Mouse (Mus musculus): ENCODE measurements around the gene Uba52. TPM values are rescaled to one million over a fixed set of nuclear protein-coding genes. Genes with fewer than 3 reads are reported as not detected.
A peak's percentile ranks its signal among the peaks of the same experiment; 100 is the strongest.

Uba52 gene
- polyA plus RNA-seq, 1 experiment from 2014 or later = 1,265 TPM

DNA sequence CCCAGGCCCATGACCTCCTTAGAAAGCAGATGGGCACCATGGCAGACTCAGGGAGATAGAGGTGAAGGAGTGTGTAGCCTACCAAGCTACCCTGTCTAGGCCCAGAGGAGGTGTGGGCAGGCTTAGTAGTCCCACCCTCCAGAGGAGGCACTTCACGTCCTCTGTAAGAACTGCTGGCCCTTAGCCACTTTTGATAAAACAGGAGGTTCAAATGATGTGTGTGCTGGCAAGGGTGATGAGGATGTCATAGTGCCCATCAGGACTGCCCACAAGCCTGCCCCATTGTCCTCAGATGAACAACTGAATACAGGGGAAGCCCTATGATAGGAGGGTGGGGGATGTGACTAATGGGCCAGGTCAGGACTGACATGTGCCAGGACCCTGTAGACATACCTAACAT is 42.2 kb upstream of the Uba52 start:
- Histone ChIP-seq H3K27ac (no peak overlapping the region), H3K4me1 (replicated peaks; ENCODE audit: insufficient read depth, low read length) (peaks cover 18% of the 10 kb centered on the region; the same call in 1 of the 2 replicates), H3K4me3 (replicated peaks; ENCODE audit: low read depth, low read length) (no peak overlapping the region), H3K9ac (ENCODE audit: low read depth, low read length) (no peak overlapping the region), H3K27me3 (ENCODE audit: insufficient read depth, low read length) (no peaks in the 10 kb centered on the region), H3K9me3 (replicated peaks; ENCODE audit: low read length) (no peaks in the 10 kb centered on the region), H3K36me3 (ENCODE audit: insufficient read depth, low read length) (no peaks in the 10 kb centered on the region), H3K4me2 (ENCODE audit: low read length) (no peak overlapping the region)
- DNase-seq (ENCODE audit: low spot score) = no peak
- WGBS = 34% methylated on average over 1 of the region's 1 CpGs
- ATAC-seq (replicated peaks; ENCODE audit: low FRiP score, low read depth) = no peak
- no peak for TF ChIP-seq CTCF (IDR thresholded peaks at IDR 0.05; ENCODE audit: low read depth)

DNA sequence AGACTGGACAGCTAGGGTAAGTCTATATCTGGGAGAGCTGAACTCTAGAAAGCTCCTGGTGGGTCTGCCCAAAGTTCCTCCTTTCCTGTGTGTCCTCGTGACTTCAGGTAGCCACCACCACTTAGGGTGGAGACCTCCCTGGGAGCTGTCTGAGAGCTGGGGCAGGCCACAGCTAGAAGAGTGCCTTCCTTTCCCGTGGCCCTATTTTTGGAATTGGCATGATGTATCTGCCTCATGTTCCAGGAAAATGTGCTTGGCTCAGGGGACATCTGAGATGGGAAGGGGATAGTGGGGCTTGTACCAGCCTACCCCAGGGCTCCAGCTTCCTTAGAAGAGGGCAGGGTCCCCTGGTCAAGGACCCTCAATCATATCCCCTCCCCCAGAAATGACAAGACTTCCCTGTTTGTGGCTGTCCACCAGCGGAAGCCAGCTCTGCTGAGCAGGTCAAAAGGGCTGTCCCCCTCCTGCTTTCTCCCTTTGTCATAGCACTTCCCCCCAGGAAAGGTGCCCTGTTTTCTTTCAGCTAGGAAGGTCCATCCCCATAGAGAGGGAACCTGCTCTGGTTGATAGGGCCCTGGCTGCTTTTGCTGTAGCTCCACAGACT is 41.1 kb upstream of the Uba52 start:
- H3K9ac ChIP-seq (ENCODE audit: low read depth, low read length) = no peak overlapping the region

DNA sequence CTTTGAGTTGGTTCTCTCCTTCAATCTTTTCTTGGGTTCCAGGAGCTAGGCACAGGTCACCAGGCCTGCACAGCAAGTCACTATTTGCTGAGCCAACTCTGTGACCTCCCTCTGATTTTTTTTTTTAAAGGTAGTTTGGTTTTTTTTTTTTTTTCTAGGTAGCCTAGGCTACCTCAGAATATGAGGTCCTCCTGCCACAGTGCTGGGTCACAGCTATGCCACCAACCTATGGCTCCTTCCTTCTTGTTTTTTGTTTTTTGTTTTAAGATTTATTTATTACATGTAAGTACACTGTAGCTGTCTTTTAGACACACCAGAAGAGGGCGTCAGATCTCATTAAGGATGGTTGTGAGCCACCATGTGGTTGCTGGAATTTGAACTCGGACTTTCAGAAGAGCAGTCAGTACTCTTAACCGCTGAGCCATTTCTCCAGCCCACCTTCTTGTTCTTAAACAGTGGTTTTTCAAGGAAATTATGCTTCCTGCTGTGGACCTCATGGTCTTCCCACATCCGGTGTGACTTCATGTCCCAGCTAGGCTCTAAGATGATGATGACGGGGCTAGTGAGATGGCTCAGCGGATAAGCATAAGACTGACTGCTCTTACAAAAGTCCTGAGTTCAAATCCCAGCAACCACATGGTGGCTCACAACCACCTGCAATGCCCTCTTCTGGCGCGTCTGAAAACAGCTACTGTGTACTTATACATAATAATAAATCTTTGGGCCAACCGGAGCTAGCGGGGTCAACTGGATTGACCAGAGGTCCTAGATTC is 39.0 kb upstream of the Uba52 start:
- H3K4me1 ChIP-seq (replicated peaks; ENCODE audit: insufficient read depth, low read length) = peaks cover 18% of the 10 kb centered on the region; the same call in 1 of the 2 replicates
- 88% methylated on average over 10 of the region's 10 CpGs for WGBS
- DNase-seq (ENCODE audit: low spot score) (no peak), ATAC-seq (replicated peaks; ENCODE audit: low FRiP score, low read depth) (no peak)
- H3K36me3 ChIP-seq (ENCODE audit: insufficient read depth, low read length) = no peaks in the 10 kb centered on the region
- 0 out of 2 replicates have a peak, but pooled peaks have one; percentile 29 for TF ChIP-seq CTCF (IDR thresholded peaks at IDR 0.05; ENCODE audit: low read depth)
- H3K9ac ChIP-seq (ENCODE audit: low read depth, low read length) = no peak overlapping the region
- no peak overlapping the region for H3K27ac ChIP-seq
- no peaks in the 10 kb centered on the region for H3K9me3 ChIP-seq (replicated peaks; ENCODE audit: low read length)
- no peak overlapping the region for H3K4me2 ChIP-seq (ENCODE audit: low read length)
- no peaks in the 10 kb centered on the region for H3K27me3 ChIP-seq (ENCODE audit: insufficient read depth, low read length)
- H3K4me3 ChIP-seq (replicated peaks; ENCODE audit: low read depth, low read length) = no peak overlapping the region

More for the DNA sequence above, 41.1 kb upstream of the Uba52 start:
- H3K4me2 ChIP-seq (ENCODE audit: low read length) = no peak overlapping the region
- ATAC-seq (replicated peaks; ENCODE audit: low FRiP score, low read depth) = no peak
- H3K4me1 ChIP-seq (replicated peaks; ENCODE audit: insufficient read depth, low read length) = peaks cover 18% of the 10 kb centered on the region; the same call in 1 of the 2 replicates
- H3K27me3 ChIP-seq (ENCODE audit: insufficient read depth, low read length) = no peaks in the 10 kb centered on the region
- no peak overlapping the region for H3K27ac ChIP-seq
- no peak for TF ChIP-seq CTCF (IDR thresholded peaks at IDR 0.05; ENCODE audit: low read depth)
- WGBS = 53% methylated on average over 3 of the region's 3 CpGs
- no peaks in the 10 kb centered on the region for H3K9me3 ChIP-seq (replicated peaks; ENCODE audit: low read length)
- no peak overlapping the region for H3K4me3 ChIP-seq (replicated peaks; ENCODE audit: low read depth, low read length)
- DNase-seq (ENCODE audit: low spot score) = no peak
- H3K36me3 ChIP-seq (ENCODE audit: insufficient read depth, low read length) = no peaks in the 10 kb centered on the region

DNA sequence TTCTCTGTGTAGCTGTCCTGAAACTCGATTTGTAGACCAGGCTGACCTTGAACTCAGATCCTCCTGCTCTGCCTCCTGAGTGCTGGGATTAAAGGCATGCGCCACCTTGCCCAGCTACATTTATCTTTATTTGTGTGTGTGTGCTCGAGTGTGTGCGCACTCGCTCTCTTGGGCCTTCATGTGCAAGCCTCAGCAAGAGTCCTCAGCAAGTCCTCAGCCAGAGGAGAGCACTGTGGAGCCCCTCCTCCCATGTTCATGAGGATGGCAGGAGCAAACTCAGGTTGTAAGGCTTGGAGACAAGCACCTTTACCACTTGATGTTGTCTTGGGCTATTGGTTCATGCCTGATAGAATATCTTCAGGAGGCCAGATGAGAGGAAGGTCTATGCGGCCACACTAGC is 37.2 kb upstream of the Uba52 start:
- Histone ChIP-seq H3K27me3 (ENCODE audit: insufficient read depth, low read length) (no peaks in the 10 kb centered on the region), H3K27ac (no peak overlapping the region), H3K36me3 (ENCODE audit: insufficient read depth, low read length) (no peaks in the 10 kb centered on the region), H3K9me3 (replicated peaks; ENCODE audit: low read length) (no peaks in the 10 kb centered on the region), H3K4me3 (replicated peaks; ENCODE audit: low read depth, low read length) (no peak overlapping the region), H3K4me1 (replicated peaks; ENCODE audit: insufficient read depth, low read length) (0 out of 2 replicates have a peak, but pooled peaks cover 7% of the 10 kb centered on the region), H3K4me2 (ENCODE audit: low read length) (no peak overlapping the region), H3K9ac (ENCODE audit: low read depth, low read length) (no peak overlapping the region)
- no peak for TF ChIP-seq CTCF (IDR thresholded peaks at IDR 0.05; ENCODE audit: low read depth)
- ATAC-seq (replicated peaks; ENCODE audit: low FRiP score, low read depth) (no peak), DNase-seq (ENCODE audit: low spot score) (no peak)
- 85% methylated on average over 6 of the region's 6 CpGs for WGBS

DNA sequence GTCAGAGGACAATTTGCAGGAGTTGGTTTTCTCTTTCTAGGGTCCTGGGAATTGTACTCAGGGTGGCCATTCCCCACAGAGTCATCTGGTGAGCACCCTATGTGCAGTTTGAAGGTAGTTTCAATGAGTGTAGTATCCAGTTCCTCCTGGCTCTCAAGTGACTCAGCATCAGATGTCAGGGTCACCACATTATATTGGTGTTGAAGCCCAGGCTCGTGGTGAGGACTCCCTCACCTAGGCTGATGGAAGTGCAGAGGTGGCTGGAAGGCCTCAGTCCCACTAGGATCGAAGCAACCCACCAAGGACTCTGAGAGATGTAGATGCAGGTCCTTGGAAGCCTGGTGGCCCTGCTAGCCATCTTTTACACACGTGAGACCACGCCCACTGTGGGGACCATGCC is 35.8 kb upstream of the Uba52 start:
- no peak for ATAC-seq (replicated peaks; ENCODE audit: low FRiP score, low read depth)
- H3K9me3 ChIP-seq (replicated peaks; ENCODE audit: low read length) = no peaks in the 10 kb centered on the region
- H3K9ac ChIP-seq (ENCODE audit: low read depth, low read length) = no peak overlapping the region
- WGBS = 77% methylated on average over 4 of the region's 4 CpGs
- no peaks in the 10 kb centered on the region for H3K36me3 ChIP-seq (ENCODE audit: insufficient read depth, low read length)
- no peak overlapping the region for H3K4me3 ChIP-seq (replicated peaks; ENCODE audit: low read depth, low read length)
- H3K27me3 ChIP-seq (ENCODE audit: insufficient read depth, low read length) = no peaks in the 10 kb centered on the region
- no peak overlapping the region for H3K27ac ChIP-seq
- no peak for TF ChIP-seq CTCF (IDR thresholded peaks at IDR 0.05; ENCODE audit: low read depth)
- H3K4me2 ChIP-seq (ENCODE audit: low read length) = no peak overlapping the region
- H3K4me1 ChIP-seq (replicated peaks; ENCODE audit: insufficient read depth, low read length) = 0 out of 2 replicates have a peak, but pooled peaks cover 9% of the 10 kb centered on the region
- no peak for DNase-seq (ENCODE audit: low spot score)

DNA sequence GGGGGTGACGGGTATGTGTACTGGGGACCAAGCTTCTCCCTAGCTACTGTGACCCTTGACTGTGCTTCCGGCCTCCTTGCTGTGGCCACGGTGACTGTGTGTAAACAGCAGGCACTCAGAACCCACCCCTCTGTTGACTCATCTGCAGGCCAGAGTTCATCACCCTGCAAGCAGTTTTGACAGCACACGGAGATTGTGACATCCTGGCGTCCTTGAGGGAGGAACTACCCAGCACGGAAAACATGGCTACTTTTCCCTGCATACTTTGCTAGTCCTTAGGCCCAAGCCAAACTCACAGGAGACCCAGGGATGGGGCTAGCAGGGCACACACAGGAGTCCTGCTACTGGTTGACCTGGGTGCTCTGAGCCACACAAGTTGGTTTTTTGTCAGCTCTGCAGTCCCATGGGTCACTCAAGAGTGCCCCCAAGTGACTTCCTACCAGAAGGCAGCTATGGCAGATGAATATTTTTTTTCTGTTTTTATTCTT is 33.6 kb upstream of the Uba52 start:
- no peak for DNase-seq (ENCODE audit: low spot score)
- Histone ChIP-seq H3K27ac (peak overlapping the region; percentile 48; the same call in 1 of the 2 replicates), H3K4me3 (replicated peaks; ENCODE audit: low read depth, low read length) (no peak overlapping the region), H3K9me3 (replicated peaks; ENCODE audit: low read length) (no peaks in the 10 kb centered on the region), H3K27me3 (ENCODE audit: insufficient read depth, low read length) (no peaks in the 10 kb centered on the region), H3K4me2 (ENCODE audit: low read length) (no peak overlapping the region), H3K9ac (ENCODE audit: low read depth, low read length) (0 out of 2 replicates have a peak overlapping the region, but pooled peaks have one; percentile 10), H3K4me1 (replicated peaks; ENCODE audit: insufficient read depth, low read length) (0 out of 2 replicates have a peak, but pooled peaks cover 16% of the 10 kb centered on the region), H3K36me3 (ENCODE audit: insufficient read depth, low read length) (no peaks in the 10 kb centered on the region)
- peak; percentile 50 for TF ChIP-seq CTCF (IDR thresholded peaks at IDR 0.05; ENCODE audit: low read depth)
- WGBS = 54% methylated on average over 6 of the region's 6 CpGs
- no peak for ATAC-seq (replicated peaks; ENCODE audit: low FRiP score, low read depth)
